Mouse (Mus musculus): ENCODE data around the gene Nbea. TPM values are rescaled to one million over a fixed set of nuclear protein-coding genes. Genes with fewer than 3 reads are reported as not detected.
"Not testable (repeated sequence)": the region's sequence is repeated elsewhere in the genome, so short reads cannot be mapped to it uniquely, and the experiment has no call there.

Nbea gene
- polyA plus RNA-seq, 1 experiment = 1.9 TPM

DNA sequence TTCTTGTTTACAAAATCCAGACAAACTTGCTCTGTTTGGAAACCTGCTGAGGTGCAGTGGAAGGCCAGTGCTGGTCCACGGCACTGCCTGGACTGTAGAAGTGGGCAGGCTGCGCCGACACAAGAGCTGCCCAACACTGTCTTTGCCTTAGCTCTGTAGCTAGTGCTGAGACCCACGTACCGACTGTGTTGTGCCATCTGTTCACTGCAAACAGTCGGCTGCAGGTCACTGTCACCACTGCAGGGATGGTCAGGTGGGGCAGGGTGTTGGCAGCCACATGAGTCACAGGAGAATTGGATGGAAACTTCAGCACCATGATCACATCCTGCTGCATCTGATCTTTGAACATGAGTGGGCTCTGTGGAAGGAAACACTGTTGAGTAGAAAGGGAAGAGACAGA is 536.3 kb downstream of the Nbea start:
- 89% methylated on average over 6 of the region's 6 CpGs for WGBS
- Histone ChIP-seq H3K4me1 (ENCODE audit: control insufficient read depth, insufficient read depth, low read length) (no peaks in the 10 kb centered on the region; the same call in 1 of the 2 replicates), H3K27ac (ENCODE audit: control insufficient read depth, insufficient read depth, low read depth, low read length, poor library complexity) (no peak overlapping the region), H3K4me3 (replicated peaks; ENCODE audit: control insufficient read depth, low read depth, low read length) (no peak overlapping the region)
- TF ChIP-seq POLR2A (IDR thresholded peaks at IDR 0.05; ENCODE audit: borderline replicate concordance, control insufficient read depth, low read depth, low read length) (no peak), CTCF (IDR thresholded peaks at IDR 0.05; ENCODE audit: control insufficient read depth, insufficient read depth, low read length) (no peak)

GRCm38 (mm10) chr3:55646437-55646836 is 537.1 kb downstream of the Nbea start:
- WGBS = 83% methylated on average over 3 of the region's 3 CpGs
- H3K27ac ChIP-seq (ENCODE audit: control insufficient read depth, insufficient read depth, low read depth, low read length, poor library complexity) = no peak overlapping the region
- TF ChIP-seq POLR2A (IDR thresholded peaks at IDR 0.05; ENCODE audit: borderline replicate concordance, control insufficient read depth, low read depth, low read length) (no peak), CTCF (IDR thresholded peaks at IDR 0.05; ENCODE audit: control insufficient read depth, insufficient read depth, low read length) (no peak)
- H3K4me3 ChIP-seq (replicated peaks; ENCODE audit: control insufficient read depth, low read depth, low read length) = no peak overlapping the region
- no peaks in the 10 kb centered on the region for H3K4me1 ChIP-seq (ENCODE audit: control insufficient read depth, insufficient read depth, low read length)

DNA sequence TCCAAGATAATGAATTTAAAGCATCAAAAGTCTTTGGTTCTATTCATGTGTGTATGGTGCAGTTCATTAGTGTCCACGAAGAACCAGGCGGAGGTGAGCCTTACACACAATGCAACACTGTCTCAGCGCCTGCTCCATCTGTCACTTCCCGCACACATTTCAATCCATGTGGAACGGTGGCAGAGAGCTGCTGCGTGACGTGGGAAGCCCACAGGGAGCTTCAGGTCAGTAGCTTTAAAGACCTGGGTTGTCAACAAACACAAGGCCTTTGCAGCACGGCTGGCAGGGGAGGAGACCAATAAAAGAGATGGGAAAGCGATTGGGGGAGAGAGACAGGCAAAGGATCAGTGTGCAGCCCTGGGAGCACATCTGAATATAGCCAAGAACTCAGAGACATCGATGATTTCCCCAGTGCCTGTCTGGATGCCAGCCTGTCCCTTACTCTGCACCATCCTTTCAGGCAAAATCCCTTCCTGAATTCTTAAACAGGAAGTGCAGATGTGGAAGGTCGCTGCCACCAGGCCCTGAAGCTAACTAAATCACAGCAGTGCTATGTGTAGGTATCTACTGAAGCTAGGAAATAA is 539.4 kb downstream of the Nbea start:
- H3K4me3 ChIP-seq (replicated peaks; ENCODE audit: control insufficient read depth, low read depth, low read length) = no peak overlapping the region
- TF ChIP-seq POLR2A (IDR thresholded peaks at IDR 0.05; ENCODE audit: borderline replicate concordance, control insufficient read depth, low read depth, low read length) (no peak), CTCF (IDR thresholded peaks at IDR 0.05; ENCODE audit: control insufficient read depth, insufficient read depth, low read length) (no peak)
- H3K27ac ChIP-seq (ENCODE audit: control insufficient read depth, insufficient read depth, low read depth, low read length, poor library complexity) = no peak overlapping the region
- 78% methylated on average over 11 of the region's 11 CpGs for WGBS
- H3K4me1 ChIP-seq (ENCODE audit: control insufficient read depth, insufficient read depth, low read length) = no peaks in the 10 kb centered on the region

- Histone ChIP-seq H3K4me1 (ENCODE audit: control insufficient read depth, insufficient read depth, low read length) (no peaks in the 10 kb centered on the region), H3K27ac (ENCODE audit: control insufficient read depth, insufficient read depth, low read depth, low read length, poor library complexity) (no peak overlapping the region), H3K4me3 (replicated peaks; ENCODE audit: control insufficient read depth, low read depth, low read length) (no peak overlapping the region)
- no peak for TF ChIP-seq CTCF (IDR thresholded peaks at IDR 0.05; ENCODE audit: control insufficient read depth, insufficient read depth, low read length)
- TF ChIP-seq POLR2A (IDR thresholded peaks at IDR 0.05; ENCODE audit: borderline replicate concordance, control insufficient read depth, low read depth, low read length) = no peak
- 82% methylated on average over 7 of the region's 7 CpGs for WGBS
Observed at GRCm38 (mm10) chr3:55637660-55638059, 545.8 kb downstream of the Nbea start.

DNA sequence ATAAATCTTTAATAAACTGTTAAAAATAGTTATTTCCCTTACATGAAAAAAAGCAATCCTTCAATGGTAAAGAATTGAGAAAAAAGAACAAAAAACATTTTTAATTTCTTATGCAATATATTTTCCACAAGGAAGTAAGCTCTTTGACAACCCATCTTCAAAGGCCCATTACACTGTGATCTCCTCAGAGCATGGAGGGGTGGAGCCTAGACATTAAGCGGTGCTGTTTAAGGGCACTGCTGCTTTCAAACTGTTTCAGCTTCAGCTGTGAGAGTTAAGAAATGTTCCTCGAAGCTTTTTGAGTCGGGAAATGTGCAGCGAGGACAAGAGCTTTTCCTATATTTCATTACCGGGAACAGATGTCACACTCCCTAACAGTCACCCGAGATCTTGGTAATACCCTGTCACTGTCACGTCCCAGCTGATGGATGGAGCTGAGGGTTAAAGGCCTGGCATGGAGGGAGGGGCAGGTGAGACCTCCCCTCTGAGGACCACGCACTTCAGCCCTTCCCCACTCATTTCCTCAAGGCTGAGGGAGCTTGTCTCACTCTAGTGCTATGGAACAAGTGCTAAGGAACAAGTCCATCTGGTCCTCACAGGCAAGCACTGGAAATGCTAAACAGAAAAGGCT is 547.8 kb downstream of the Nbea start:
- 76% methylated on average over 8 of the region's 8 CpGs for WGBS
- H3K4me1 ChIP-seq (ENCODE audit: control insufficient read depth, insufficient read depth, low read length) = no peaks in the 10 kb centered on the region
- no peak overlapping the region for H3K27ac ChIP-seq (ENCODE audit: control insufficient read depth, insufficient read depth, low read depth, low read length, poor library complexity)
- TF ChIP-seq CTCF (IDR thresholded peaks at IDR 0.05; ENCODE audit: control insufficient read depth, insufficient read depth, low read length) = no peak
- H3K4me3 ChIP-seq (replicated peaks; ENCODE audit: control insufficient read depth, low read depth, low read length) = no peak overlapping the region

DNA sequence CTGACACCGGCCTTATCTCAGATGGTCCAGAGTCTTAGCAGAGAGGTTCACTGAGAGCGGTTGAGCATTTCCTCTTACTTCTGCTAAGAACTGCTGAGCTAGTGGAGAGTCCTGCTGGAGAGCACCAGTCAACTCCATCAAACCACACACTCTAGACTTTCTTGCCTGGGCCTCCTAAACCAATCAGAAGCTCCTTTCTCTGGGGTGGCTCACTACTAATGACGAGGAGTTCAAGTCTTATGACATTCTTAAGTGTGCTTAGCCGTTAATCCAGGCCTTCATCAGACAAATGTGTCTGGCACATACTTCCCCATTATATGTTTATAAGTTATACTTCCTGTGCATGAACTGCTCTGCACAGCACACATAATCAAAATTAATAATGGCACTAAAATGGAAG is 556.4 kb downstream of the Nbea start:
- WGBS = 16% methylated on average over 4 of the region's 4 CpGs
- H3K4me3 ChIP-seq (replicated peaks; ENCODE audit: control insufficient read depth, low read depth, low read length) = no peak overlapping the region
- H3K27ac ChIP-seq (ENCODE audit: control insufficient read depth, insufficient read depth, low read depth, low read length, poor library complexity) = no peak overlapping the region
- TF ChIP-seq POLR2A (IDR thresholded peaks at IDR 0.05; ENCODE audit: borderline replicate concordance, control insufficient read depth, low read depth, low read length) = no peak
- TF ChIP-seq CTCF (IDR thresholded peaks at IDR 0.05; ENCODE audit: control insufficient read depth, insufficient read depth, low read length) = no peak
- H3K4me1 ChIP-seq (ENCODE audit: control insufficient read depth, insufficient read depth, low read length) = no peaks in the 10 kb centered on the region

- not testable (repeated sequence) for H3K4me1 ChIP-seq (ENCODE audit: control insufficient read depth, insufficient read depth, low read length); H3K4me3 ChIP-seq (replicated peaks; ENCODE audit: control insufficient read depth, low read depth, low read length); H3K27ac ChIP-seq (ENCODE audit: control insufficient read depth, insufficient read depth, low read depth, low read length, poor library complexity)
- WGBS = 88% methylated on average over 3 of the region's 3 CpGs
Observed at GRCm38 (mm10) chr3:55621958-55622357, 561.5 kb downstream of the Nbea start.

- Histone ChIP-seq H3K4me1 (ENCODE audit: control insufficient read depth, insufficient read depth, low read length) (no peaks in the 10 kb centered on the region), H3K27ac (ENCODE audit: control insufficient read depth, insufficient read depth, low read depth, low read length, poor library complexity) (no peak overlapping the region), H3K4me3 (replicated peaks; ENCODE audit: control insufficient read depth, low read depth, low read length) (no peak overlapping the region)
- no peak for TF ChIP-seq CTCF (IDR thresholded peaks at IDR 0.05; ENCODE audit: control insufficient read depth, insufficient read depth, low read length)
- 80% methylated on average over 3 of the region's 3 CpGs for WGBS
Observed at GRCm38 (mm10) chr3:55618396-55618795, 565.1 kb downstream of the Nbea start.

DNA sequence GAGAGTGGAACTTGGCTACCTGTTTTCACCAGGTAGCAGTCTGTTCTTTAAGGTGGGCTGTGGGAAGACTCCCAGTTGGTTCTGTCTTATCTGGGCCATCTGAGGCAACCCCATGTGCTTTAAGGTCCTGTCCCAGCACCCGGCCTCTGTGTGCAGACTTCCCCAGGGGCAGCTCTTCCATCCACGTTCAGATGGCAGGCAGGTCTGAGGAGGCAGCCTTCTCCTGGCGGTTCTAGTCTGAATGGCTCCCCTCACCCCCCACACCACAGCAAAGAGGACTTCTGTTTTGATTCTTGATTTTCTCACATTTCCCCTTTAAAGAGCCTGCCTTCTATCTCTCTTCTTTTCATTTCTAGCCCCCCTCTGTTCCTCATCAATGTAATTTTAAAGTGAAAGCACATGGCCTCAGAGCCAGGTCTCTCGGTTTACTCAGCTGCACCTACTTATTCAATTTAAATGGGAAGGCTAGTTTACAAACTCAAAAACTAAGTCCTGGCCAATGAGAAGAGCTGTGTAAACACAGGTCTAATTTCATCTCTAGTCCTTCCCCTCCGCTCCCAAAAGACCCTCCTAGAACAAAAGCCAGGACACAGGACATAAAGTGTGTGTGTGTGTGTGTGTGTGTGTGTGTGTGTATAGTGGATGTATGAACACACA is 570.9 kb downstream of the Nbea start:
- Histone ChIP-seq H3K4me3 (replicated peaks; ENCODE audit: control insufficient read depth, low read depth, low read length) (no peak overlapping the region), H3K4me1 (ENCODE audit: control insufficient read depth, insufficient read depth, low read length) (no peaks in the 10 kb centered on the region), H3K27ac (ENCODE audit: control insufficient read depth, insufficient read depth, low read depth, low read length, poor library complexity) (no peak overlapping the region)
- TF ChIP-seq CTCF (IDR thresholded peaks at IDR 0.05; ENCODE audit: control insufficient read depth, insufficient read depth, low read length) = no peak
- TF ChIP-seq POLR2A (IDR thresholded peaks at IDR 0.05; ENCODE audit: borderline replicate concordance, control insufficient read depth, low read depth, low read length) = no peak
- 64% methylated on average over 5 of the region's 5 CpGs for WGBS

All from bone marrow, adult 2 months (tissue).